Mouse (Mus musculus): ENCODE results near the gene Phactr2. TPM values are rescaled to one million over a fixed set of nuclear protein-coding genes. Genes with fewer than 3 reads are reported as not detected.
"Not testable (repeated sequence)": the region's sequence is repeated elsewhere in the genome, so short reads cannot be mapped to it uniquely, and the experiment has no call there.

Gene Phactr2
- 21.7 and 23.5 TPM in 2 replicates for polyA plus RNA-seq (2016; fragmentation: Nextera tagmentation; extraction: Ambion mirVana)

DNA sequence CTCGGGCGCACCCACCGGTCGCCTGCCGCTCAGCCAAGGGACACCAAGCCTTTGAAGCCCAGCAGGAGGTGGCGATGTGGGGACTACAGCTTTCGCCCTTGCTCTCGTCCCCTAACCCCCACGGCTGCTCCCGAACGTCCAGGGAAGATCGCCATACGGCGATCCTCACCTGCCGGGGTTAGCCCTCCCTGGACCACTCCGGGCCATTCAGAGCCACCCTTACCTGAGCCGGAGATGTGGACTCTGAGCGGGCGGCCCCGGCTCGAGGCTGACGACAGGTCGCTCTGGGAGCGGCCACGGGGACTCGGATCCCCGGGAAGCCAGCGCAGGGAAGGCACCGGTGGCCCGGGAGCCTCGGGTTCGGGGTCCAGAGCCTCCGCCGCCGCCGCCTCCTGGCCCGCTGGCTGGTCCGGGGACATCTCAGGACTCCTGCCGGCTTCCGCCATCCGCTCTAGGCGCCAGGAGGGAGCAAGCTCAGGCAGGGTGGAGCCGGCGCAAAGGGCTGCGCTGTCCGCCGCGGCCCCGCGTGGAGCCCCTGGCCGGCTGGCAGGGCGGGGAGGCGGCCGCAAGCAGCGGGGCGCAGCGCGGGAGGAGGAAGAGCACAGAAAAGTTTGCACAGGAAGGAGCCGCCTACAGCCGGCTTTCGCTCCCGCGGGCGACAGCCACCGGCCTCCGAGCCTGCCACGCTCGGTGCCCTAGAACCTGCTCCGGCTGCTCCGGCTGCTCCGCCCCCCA, at the start of gene Phactr2:
Gene Phactr2, minus strand, starts transcription at position 580 of the 735 bp plus-strand sequence.
- Histone ChIP-seq H3K27me3 (peaks cover 67% of the 10 kb centered on the region), H3K9me3 (no peaks in the 10 kb centered on the region), H3K4me3 (replicated peaks) (peak within 1 kb of the TSS; percentile 66), H3K36me3 (no peaks in the 10 kb centered on the region), H3K4me2 (peak within 1 kb of the TSS; percentile 99), H3K9ac (replicated peaks) (peak within 1 kb of the TSS; percentile 70), H3K4me1 (replicated peaks) (peaks cover 9% of the 10 kb centered on the region; the same call in 1 of the 2 replicates), H3K27ac (no peak within 1 kb of the TSS)
- under 1% methylated on average over 65 of the region's 71 CpGs for WGBS
- ATAC-seq (ENCODE audit: insufficient number of reproducible peaks, insufficient read depth, low FRiP score, low TSS enrichment, low read depth): peak; percentile 77; the same call in 1 of the 2 replicates

DNA sequence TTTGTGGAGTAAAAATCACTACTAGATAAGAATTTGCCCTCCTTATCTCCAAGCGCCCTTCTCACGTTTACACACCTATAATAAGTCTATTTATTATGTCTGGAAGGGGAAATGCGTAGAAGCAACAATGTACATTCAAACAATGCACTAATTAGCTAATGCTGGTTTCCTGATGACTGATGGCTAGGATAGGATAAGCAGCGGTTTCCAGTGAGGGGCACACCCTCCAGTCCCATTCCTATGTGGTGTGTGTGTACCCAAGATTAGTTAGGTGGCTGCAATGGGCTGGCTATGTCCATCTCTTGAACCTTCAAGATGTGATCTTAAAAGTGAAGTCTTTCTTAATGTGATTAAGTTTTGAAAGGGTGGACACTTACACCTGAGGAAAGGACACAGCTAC, 47.6 kb upstream of the Phactr2 start:
- 83% methylated on average over 4 of the region's 4 CpGs for whole genome bisulfite sequencing
- H3K4me2 ChIP-seq: no peak overlapping the region
- no peaks in the 10 kb centered on the region for H3K27me3 ChIP-seq
- ATAC-seq (ENCODE audit: insufficient number of reproducible peaks, insufficient read depth, low FRiP score, low TSS enrichment, low read depth): no peak
- no peak overlapping the region for H3K27ac ChIP-seq
- H3K9ac ChIP-seq (replicated peaks): no peak overlapping the region
- peaks cover 9% of the 10 kb centered on the region; the same call in 1 of the 2 replicates for H3K36me3 ChIP-seq
- H3K9me3 ChIP-seq: no peaks in the 10 kb centered on the region
- H3K4me3 ChIP-seq (replicated peaks): no peak overlapping the region
- no peaks in the 10 kb centered on the region for H3K4me1 ChIP-seq (replicated peaks)

DNA sequence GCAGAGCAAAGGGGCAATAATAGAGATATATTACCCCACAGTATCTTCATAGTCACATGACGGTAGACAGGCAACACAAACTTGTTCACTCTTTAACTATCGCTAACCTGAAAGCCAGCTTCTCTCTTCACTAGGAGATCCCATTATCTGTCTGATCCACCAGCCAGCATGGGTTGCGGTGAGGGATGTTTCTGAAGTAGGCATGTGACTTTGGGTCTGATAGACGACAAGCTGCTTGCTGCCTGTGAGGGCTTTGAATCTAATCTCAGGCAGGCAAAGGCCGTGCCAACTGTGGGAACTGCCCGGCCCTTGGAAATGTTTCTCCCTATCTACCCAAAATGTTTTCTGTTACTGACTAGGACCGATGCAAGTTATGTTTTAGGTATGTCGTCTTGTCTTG, 28.2 kb upstream of the Phactr2 start:
- Histone ChIP-seq H3K4me3 (replicated peaks) (no peak overlapping the region), H3K9ac (replicated peaks) (no peak overlapping the region), H3K4me1 (replicated peaks) (no peaks in the 10 kb centered on the region; the same call in 1 of the 2 replicates), H3K4me2 (no peak overlapping the region), H3K9me3 (no peaks in the 10 kb centered on the region), H3K27ac (no peak overlapping the region), H3K36me3 (peaks cover 9% of the 10 kb centered on the region; the same call in 1 of the 2 replicates), H3K27me3 (0 out of 2 replicates have a peak, but pooled peaks cover 4% of the 10 kb centered on the region)
- WGBS: 85% methylated on average over 8 of the region's 8 CpGs
- ATAC-seq (ENCODE audit: insufficient number of reproducible peaks, insufficient read depth, low FRiP score, low TSS enrichment, low read depth): no peak

DNA sequence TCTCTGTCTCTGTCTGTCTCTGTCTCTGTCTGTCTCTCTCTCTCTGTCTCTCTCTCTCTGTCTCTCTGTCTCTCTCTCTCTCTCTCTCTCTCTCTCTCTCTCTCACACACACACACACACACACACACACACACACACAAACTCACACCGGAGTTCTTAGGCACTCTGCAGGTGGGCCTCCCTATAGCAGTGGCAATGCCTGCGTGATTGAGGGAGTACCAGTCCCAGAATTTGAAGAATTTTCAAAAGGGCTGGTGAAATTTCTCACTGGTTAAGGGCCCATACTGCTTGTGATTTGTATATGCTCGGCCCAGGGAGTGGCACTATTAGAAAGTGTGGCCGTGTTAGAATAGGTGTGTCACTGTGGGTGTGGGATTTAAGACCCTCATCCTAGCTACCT, 27.3 kb upstream of the Phactr2 start:
- H3K9ac ChIP-seq (replicated peaks): peak overlapping the region; percentile 63
- not testable (repeated sequence) for H3K27me3 ChIP-seq; H3K9me3 ChIP-seq; H3K4me1 ChIP-seq (replicated peaks); H3K36me3 ChIP-seq; ATAC-seq (ENCODE audit: insufficient number of reproducible peaks, insufficient read depth, low FRiP score, low TSS enrichment, low read depth); H3K27ac ChIP-seq
- H3K4me3 ChIP-seq (replicated peaks): peak overlapping the region; percentile 63
- H3K4me2 ChIP-seq: peak overlapping the region; percentile 83
- WGBS: 52% methylated on average over 4 of the region's 4 CpGs

DNA sequence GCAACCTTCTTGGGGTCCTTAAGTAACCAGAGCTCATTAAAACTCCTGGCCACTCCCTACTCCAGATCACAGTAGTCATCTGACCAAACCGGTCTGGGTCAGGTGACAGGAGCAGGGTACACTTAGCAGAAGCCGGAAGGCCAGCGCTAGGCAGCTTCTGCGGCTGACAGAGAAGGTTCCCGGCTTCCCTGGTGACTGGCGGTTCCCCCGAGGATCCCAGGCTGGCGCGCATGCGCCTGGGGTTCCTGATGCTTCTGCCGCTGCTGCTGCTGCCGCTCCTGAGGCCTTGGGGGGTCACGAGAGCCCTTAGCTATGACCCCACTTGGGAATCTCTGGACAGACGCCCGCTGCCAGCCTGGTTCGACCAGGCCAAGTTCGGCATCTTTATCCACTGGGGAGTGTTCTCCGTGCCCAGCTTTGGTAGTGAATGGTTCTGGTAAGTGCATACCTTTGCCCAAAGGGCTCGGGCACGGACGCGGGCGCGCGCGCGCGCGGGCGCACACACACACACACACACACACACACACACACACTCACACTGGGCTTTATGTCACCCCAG, 26.8 kb upstream of the Phactr2 start:
- H3K36me3 ChIP-seq: peaks cover 9% of the 10 kb centered on the region; the same call in 1 of the 2 replicates
- no peaks in the 10 kb centered on the region for H3K9me3 ChIP-seq
- ATAC-seq (ENCODE audit: insufficient number of reproducible peaks, insufficient read depth, low FRiP score, low TSS enrichment, low read depth): peak; percentile 83
- no peaks in the 10 kb centered on the region; the same call in 1 of the 2 replicates for H3K4me1 ChIP-seq (replicated peaks)
- WGBS: under 1% methylated on average over 30 of the region's 30 CpGs
- H3K27ac ChIP-seq: no peak overlapping the region
- 0 out of 2 replicates have a peak, but pooled peaks cover 4% of the 10 kb centered on the region for H3K27me3 ChIP-seq
- peak overlapping the region; percentile 63 for H3K9ac ChIP-seq (replicated peaks)
- peak overlapping the region; percentile 63 for H3K4me3 ChIP-seq (replicated peaks)
- peak overlapping the region; percentile 83 for H3K4me2 ChIP-seq

DNA sequence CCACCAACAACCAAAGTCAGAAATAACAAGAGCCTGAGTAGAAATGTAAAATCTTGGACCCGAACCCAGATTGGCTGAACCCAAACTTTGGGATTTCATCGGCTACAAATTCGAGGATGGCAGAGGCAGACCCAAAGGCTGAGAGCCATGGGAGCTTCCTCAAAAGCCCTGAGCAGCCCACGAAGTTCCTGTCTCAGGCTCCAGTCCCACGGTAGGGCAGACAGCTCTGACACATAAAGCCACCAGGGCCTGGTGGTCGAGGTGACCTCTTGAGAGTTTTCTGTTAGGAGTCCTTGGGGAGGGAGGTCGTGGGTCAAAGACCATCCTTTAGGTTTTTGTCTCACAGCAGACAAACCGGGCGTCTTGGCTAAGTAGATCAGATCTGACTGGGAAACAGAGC, 26.3 kb upstream of the Phactr2 start:
- WGBS: 50% methylated on average over 9 of the region's 9 CpGs
- Histone ChIP-seq H3K4me3 (replicated peaks) (peak overlapping the region; percentile 63), H3K27me3 (0 out of 2 replicates have a peak, but pooled peaks cover 4% of the 10 kb centered on the region), H3K4me2 (peak overlapping the region; percentile 83), H3K36me3 (peaks cover 9% of the 10 kb centered on the region; the same call in 1 of the 2 replicates), H3K4me1 (replicated peaks) (no peaks in the 10 kb centered on the region; the same call in 1 of the 2 replicates), H3K9me3 (no peaks in the 10 kb centered on the region), H3K9ac (replicated peaks) (no peak overlapping the region), H3K27ac (no peak overlapping the region)
- ATAC-seq (ENCODE audit: insufficient number of reproducible peaks, insufficient read depth, low FRiP score, low TSS enrichment, low read depth): no peak; the same call in 1 of the 2 replicates

DNA sequence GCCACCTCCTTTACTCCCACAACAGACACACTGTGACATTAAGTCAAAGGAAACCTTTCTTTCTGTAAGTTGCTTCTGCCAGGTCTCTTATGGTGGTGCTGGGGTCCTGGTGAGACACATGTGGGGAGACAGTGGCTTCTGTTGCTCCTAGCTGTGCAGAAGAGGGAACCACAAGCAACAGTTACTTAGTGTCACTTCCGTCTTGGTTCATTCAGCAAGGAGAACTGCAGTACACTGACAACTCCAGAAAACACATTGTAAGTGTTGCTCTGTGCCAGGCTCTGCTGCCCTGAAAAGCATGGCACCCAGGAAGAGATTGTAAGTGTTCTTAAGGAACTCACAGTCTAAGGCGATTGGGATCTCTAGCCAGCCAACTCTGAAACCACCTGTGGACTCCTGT, 25.1 kb upstream of the Phactr2 start, which contains the start of gene Fuca2:
Gene Fuca2, plus strand, starts transcription at position 210 of the 400 bp plus-strand sequence.
- Histone ChIP-seq H3K4me2 (no peak within 1 kb of the TSS), H3K27me3 (0 out of 2 replicates have a peak, but pooled peaks cover 4% of the 10 kb centered on the region), H3K4me1 (replicated peaks) (no peaks in the 10 kb centered on the region; the same call in 1 of the 2 replicates), H3K4me3 (replicated peaks) (no peak within 1 kb of the TSS), H3K27ac (no peak within 1 kb of the TSS), H3K36me3 (no peaks in the 10 kb centered on the region), H3K9me3 (no peaks in the 10 kb centered on the region), H3K9ac (replicated peaks) (no peak within 1 kb of the TSS)
- WGBS: 79% methylated on average over 2 of the region's 2 CpGs
- no peak for ATAC-seq (ENCODE audit: insufficient number of reproducible peaks, insufficient read depth, low FRiP score, low TSS enrichment, low read depth)

DNA sequence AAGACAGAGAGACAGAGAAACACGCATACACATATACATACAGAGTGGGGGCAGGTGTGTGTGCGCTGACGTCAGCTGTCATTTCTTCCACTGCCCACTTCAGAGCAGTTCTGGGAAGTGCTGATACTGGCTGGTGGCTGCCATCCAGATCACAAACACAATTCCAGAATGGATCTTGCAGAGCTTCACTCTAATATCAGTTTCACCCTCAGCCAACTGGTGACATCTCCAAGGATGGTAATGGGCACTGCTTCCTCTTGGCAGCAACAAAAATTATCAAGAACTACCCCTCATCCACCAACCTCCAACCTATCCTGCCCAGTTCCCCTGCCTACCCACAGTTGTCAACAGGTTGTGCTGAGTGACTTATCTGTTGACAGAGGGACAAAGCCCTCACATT, 22.1 kb upstream of the Phactr2 start:
- 85% methylated on average over 3 of the region's 3 CpGs for WGBS
- Histone ChIP-seq H3K27ac (no peak overlapping the region), H3K9me3 (no peaks in the 10 kb centered on the region), H3K27me3 (0 out of 2 replicates have a peak, but pooled peaks cover 4% of the 10 kb centered on the region), H3K4me1 (replicated peaks) (no peaks in the 10 kb centered on the region; the same call in 1 of the 2 replicates), H3K9ac (replicated peaks) (no peak overlapping the region), H3K4me2 (no peak overlapping the region), H3K36me3 (no peaks in the 10 kb centered on the region), H3K4me3 (replicated peaks) (no peak overlapping the region)
- ATAC-seq (ENCODE audit: insufficient number of reproducible peaks, insufficient read depth, low FRiP score, low TSS enrichment, low read depth): no peak

DNA sequence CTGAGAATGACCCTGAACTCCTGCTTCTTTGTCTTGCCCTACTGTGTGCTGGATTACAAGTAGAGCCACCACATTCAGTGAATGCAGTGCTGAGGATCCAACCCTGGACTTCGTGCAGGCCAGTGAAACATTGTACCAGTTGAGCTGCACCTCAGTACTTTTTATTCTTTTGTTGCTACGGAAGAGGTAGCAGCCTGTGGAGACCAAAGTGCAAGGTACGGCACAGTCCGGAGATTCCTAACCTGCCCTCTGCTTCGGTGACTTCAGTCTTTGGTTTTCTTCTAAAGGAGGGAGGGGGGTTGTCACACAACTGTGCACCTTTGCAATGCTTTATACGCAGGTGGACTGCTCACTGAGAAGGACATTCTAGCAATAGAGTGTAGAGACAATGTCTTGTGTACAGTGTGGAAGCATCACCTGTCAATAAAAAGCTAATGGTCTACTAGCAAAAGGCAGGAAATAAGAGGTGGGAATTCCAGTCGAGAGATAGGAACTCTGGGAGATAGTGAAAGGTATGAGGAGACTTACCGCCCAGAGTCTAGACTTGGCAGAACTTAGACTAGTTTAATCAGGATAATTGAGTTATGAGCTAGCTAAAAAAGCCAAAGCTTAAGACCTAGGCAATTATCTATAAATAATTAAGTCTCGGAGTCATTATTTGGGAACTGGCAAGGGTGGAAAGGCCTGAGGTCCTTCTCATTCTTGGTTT, 19.9 kb upstream of the Phactr2 start:
- 91% methylated on average over 9 of the region's 9 CpGs for WGBS
- H3K9ac ChIP-seq (replicated peaks): no peak overlapping the region
- H3K27ac ChIP-seq: no peak overlapping the region
- H3K36me3 ChIP-seq: no peaks in the 10 kb centered on the region
- no peak overlapping the region for H3K4me3 ChIP-seq (replicated peaks)
- no peak for ATAC-seq (ENCODE audit: insufficient number of reproducible peaks, insufficient read depth, low FRiP score, low TSS enrichment, low read depth)
- H3K4me2 ChIP-seq: no peak overlapping the region
- no peaks in the 10 kb centered on the region for H3K4me1 ChIP-seq (replicated peaks)
- H3K9me3 ChIP-seq: no peaks in the 10 kb centered on the region
- H3K27me3 ChIP-seq: 0 out of 2 replicates have a peak, but pooled peaks cover under 1% of the 10 kb centered on the region

DNA sequence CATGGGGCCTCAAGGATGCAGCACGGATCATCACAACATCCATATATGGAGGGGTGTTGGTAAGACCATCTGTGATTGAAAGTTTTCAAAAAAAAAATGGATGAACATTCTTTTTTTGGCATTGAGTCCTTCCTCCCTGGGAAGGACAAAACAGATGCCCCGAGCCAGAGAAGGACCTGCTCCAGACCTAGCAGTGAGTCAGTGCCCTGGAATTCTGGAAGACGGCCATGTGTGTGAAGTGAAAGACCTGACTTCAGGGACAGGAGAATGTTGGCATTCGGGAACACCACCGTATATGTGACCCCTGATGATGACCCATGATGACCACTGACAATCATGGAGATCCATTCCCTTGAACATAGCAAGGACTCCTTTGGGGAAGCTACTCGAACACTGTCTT, 15.5 kb upstream of the Phactr2 start:
- WGBS: 78% methylated on average over 6 of the region's 6 CpGs
- Histone ChIP-seq H3K4me1 (replicated peaks) (no peaks in the 10 kb centered on the region), H3K27ac (no peak overlapping the region), H3K9ac (replicated peaks) (no peak overlapping the region), H3K4me2 (no peak overlapping the region), H3K27me3 (no peaks in the 10 kb centered on the region), H3K9me3 (no peaks in the 10 kb centered on the region), H3K36me3 (no peaks in the 10 kb centered on the region), H3K4me3 (replicated peaks) (no peak overlapping the region)
- ATAC-seq (ENCODE audit: insufficient number of reproducible peaks, insufficient read depth, low FRiP score, low TSS enrichment, low read depth): no peak

DNA sequence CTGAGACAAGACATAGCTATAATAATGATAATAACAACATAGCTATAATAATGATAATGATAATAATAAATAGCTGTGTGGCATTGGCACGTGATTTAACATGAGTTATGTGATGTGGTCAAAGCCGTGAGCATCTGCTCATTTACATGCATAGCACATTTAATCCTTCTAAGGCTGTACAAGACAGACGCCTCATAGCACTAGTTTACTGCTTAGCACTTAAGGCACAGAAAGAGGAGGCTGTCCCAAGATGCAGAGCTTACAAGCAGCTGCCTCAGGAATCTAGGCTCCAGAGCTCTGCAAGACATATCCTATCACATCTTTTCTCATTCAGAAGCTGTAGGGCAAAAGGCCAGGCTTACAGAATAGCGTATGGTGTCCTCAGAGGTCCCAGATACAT, 11.7 kb upstream of the Phactr2 start:
- no peaks in the 10 kb centered on the region for H3K27me3 ChIP-seq
- H3K9ac ChIP-seq (replicated peaks): no peak overlapping the region
- no peak for ATAC-seq (ENCODE audit: insufficient number of reproducible peaks, insufficient read depth, low FRiP score, low TSS enrichment, low read depth)
- H3K36me3 ChIP-seq: no peaks in the 10 kb centered on the region
- no peak overlapping the region for H3K27ac ChIP-seq
- H3K9me3 ChIP-seq: no peaks in the 10 kb centered on the region
- H3K4me2 ChIP-seq: no peak overlapping the region
- no peaks in the 10 kb centered on the region for H3K4me1 ChIP-seq (replicated peaks)
- no peak overlapping the region for H3K4me3 ChIP-seq (replicated peaks)
- WGBS: 71% methylated on average over 4 of the region's 4 CpGs
